Mouse (Mus musculus): ENCODE measurements around the gene Wwox. TPM values are rescaled to one million over a fixed set of nuclear protein-coding genes. Genes with fewer than 3 reads are reported as not detected.

The Wwox gene
- total and polyA plus RNA-seq, 3 experiments: 7.8 to 11.5 (median 9.1) TPM

DNA sequence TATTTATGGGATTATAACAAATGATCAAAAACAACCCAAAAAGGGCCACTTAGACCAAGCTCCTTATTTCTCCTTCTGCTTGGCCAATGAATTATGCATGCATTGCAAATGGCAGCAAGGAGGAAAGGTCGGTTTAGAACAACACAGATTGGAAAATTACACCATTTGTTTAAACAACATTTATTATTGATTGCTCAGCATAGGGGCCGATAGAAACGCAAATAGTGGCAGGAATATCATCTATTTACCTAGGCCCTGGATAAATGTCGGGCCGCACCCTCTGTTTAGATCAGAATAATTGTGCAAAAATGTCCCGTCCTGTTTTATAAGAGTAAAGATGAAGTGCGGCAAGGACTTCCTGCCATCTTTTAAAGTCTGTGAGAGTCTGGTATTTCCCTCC, 123.9 kb downstream of the Wwox start:
- no peaks in the 10 kb centered on the region for H3K9me3 ChIP-seq (replicated peaks; ENCODE audit: low read length)
- in situ Hi-C loops (cut with MboI; ENCODE audit: low pct_ligation_motif_present, low pct_unique_long_range_greater_than_20kb, low sequenced_read_pairs): no loop called here

DNA sequence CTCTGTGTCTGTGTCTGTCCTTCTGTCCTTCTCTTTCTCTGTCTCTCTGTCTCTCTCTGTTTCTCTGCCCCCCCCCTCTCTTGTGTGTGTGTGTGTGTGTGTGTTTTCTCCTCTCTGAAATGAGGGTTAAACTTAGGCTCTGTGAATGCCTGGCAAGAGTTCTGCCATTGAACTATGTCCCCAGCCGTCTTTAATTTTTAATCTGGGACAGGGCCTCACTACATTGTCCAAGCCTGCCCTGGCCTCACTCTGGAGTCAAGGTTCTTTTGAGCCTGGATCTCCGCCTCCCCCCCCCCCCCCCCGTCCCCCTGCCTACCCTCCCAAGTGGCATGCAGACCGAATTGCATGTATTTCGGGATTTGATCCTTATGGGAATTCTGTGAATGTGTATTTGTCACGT, 124.6 kb downstream of the Wwox start:
- H3K4me2 ChIP-seq (ENCODE audit: insufficient read depth, low read depth, poor library complexity, severe bottlenecking): no peak overlapping the region
- no peak overlapping the region for H3K4me3 ChIP-seq (replicated peaks in 1 of 3; ENCODE audit: low read depth in 2 of 3, low read length in 2 of 3, poor library complexity in 1 of 3)
- dilution Hi-C loops (cut with MboI; ENCODE audit: extremely low pct_ligation_motif_present, extremely low pct_unique_long_range_greater_than_20kb, low sequenced_read_pairs): no loop called here
- in situ Hi-C loops (cut with MboI; ENCODE audit: low pct_ligation_motif_present, low pct_unique_long_range_greater_than_20kb, low sequenced_read_pairs): no loop called here
- no peak overlapping the region for H3K9ac ChIP-seq (ENCODE audit: insufficient read depth, low read depth)
- no peaks in the 10 kb centered on the region for H3K79me2 ChIP-seq (replicated peaks; ENCODE audit: control insufficient read depth, extremely low read depth, insufficient read depth, poor library complexity, severe bottlenecking)
- no peaks in the 10 kb centered on the region for H3K9me3 ChIP-seq (replicated peaks; ENCODE audit: low read length)
- no peak overlapping the region for H3K27ac ChIP-seq (ENCODE audit: insufficient read depth, low read depth)
- no peak for DNase-seq (ENCODE audit: extremely low read depth)
- no peaks in the 10 kb centered on the region for H3K27me3 ChIP-seq (replicated peaks)
- H3K36me3 ChIP-seq (replicated peaks in 1 of 2; ENCODE audit: control insufficient read depth in 1 of 2, insufficient read depth in 1 of 2, low read length in 1 of 2): peaks cover 0 to 13% of the 10 kb centered on the region in 2 experiments
- no peak for TF ChIP-seq E2F4 (IDR thresholded peaks at IDR 0.05; ENCODE audit: insufficient replicate concordance, low read depth, low read length)
- TF ChIP-seq POLR2A (IDR thresholded peaks at IDR 0.05; ENCODE audit: low read depth, low read length): no peak
- peaks cover 0 to 4% of the 10 kb centered on the region in 2 experiments; a peak in 1 of 4 replicates for H3K4me1 ChIP-seq (ENCODE audit: control insufficient read depth in 1 of 2, insufficient read depth in 2 of 2)

More for the DNA sequence above, 123.9 kb downstream of the Wwox start:
- dilution Hi-C loops (cut with MboI; ENCODE audit: extremely low pct_ligation_motif_present, extremely low pct_unique_long_range_greater_than_20kb, low sequenced_read_pairs): no loop called here
- no peak for DNase-seq (ENCODE audit: extremely low read depth)
- Histone ChIP-seq H3K27ac (ENCODE audit: insufficient read depth, low read depth) (no peak overlapping the region), H3K4me3 (replicated peaks in 1 of 3; ENCODE audit: low read depth in 2 of 3, low read length in 2 of 3, poor library complexity in 1 of 3) (no peak overlapping the region), H3K79me2 (replicated peaks; ENCODE audit: control insufficient read depth, extremely low read depth, insufficient read depth, poor library complexity, severe bottlenecking) (no peaks in the 10 kb centered on the region), H3K27me3 (replicated peaks) (no peaks in the 10 kb centered on the region), H3K9ac (ENCODE audit: insufficient read depth, low read depth) (no peak overlapping the region), H3K4me1 (ENCODE audit: control insufficient read depth in 1 of 2, insufficient read depth in 2 of 2) (peaks cover 0 to 4% of the 10 kb centered on the region in 2 experiments; a peak in 1 of 4 replicates), H3K4me2 (ENCODE audit: insufficient read depth, low read depth, poor library complexity, severe bottlenecking) (no peak overlapping the region), H3K36me3 (replicated peaks in 1 of 2; ENCODE audit: control insufficient read depth in 1 of 2, insufficient read depth in 1 of 2, low read length in 1 of 2) (peaks cover 0 to 13% of the 10 kb centered on the region in 2 experiments)
- TF ChIP-seq JUN (IDR thresholded peaks at IDR 0.05; ENCODE audit: insufficient read depth, low read depth, low read length) (no peak), POLR2AphosphoS2 (IDR thresholded peaks at IDR 0.05; ENCODE audit: low read depth, low read length) (no peak), KAT2A (IDR thresholded peaks at IDR 0.05; ENCODE audit: insufficient replicate concordance, low read length) (no peak), TBP (conservative IDR thresholded peaks at IDR 0.05; ENCODE audit: low read depth, low read length) (no peak), MAZ (IDR thresholded peaks at IDR 0.05; ENCODE audit: low read depth, low read length) (no peak), ZNF384 (IDR thresholded peaks at IDR 0.05; ENCODE audit: low read depth, low read length) (no peak), EP300 (IDR thresholded peaks at IDR 0.05; ENCODE audit: low read length) (no peak), CHD1 (IDR thresholded peaks at IDR 0.05; ENCODE audit: low read depth, low read length) (no peak), MXI1 (IDR thresholded peaks at IDR 0.05; ENCODE audit: low read depth, low read length) (no peak), SIN3A (IDR thresholded peaks at IDR 0.05; ENCODE audit: low read length) (no peak)

DNA sequence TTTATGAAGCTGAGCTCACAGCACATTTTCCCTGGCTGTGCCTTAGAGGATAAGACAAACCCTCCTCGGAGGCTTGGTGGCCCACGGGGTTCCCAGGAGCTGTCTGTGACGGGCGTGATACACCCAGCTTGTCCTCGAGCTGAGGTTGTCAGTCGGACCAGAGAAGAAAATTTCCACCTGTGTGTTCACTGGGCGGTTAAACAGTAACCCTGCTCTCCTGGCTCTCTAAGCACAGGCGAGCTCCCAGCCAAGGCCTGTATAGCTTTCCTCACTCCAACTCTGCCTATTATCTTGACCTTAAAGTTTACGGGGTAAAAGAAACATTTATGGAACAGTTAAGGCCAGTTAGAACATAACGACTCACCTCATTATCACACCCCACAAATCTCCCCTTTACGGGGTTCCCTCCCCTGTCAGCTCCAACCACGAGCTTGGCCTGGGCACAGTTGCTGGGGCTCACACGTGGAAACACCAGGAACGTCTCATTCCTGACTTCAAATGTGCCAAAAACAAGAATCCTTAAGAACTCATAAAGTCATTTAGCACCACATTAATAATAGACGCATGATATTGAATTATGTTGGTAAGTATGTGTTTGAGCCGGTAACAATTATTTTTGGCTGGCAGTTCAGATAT, 129.2 kb downstream of the Wwox start:
- Histone ChIP-seq H3K4me1 (ENCODE audit: control insufficient read depth in 1 of 2, insufficient read depth in 2 of 2) (peaks cover 0 to 17% of the 10 kb centered on the region in 2 experiments; a peak in 2 of 4 replicates), H3K36me3 (replicated peaks in 1 of 2; ENCODE audit: control insufficient read depth in 1 of 2, insufficient read depth in 1 of 2, low read length in 1 of 2) (peaks cover 0 to 4% of the 10 kb centered on the region in 2 experiments), H3K27me3 (replicated peaks) (no peaks in the 10 kb centered on the region), H3K79me2 (replicated peaks; ENCODE audit: control insufficient read depth, extremely low read depth, insufficient read depth, poor library complexity, severe bottlenecking) (no peaks in the 10 kb centered on the region), H3K4me2 (ENCODE audit: insufficient read depth, low read depth, poor library complexity, severe bottlenecking) (no peak overlapping the region), H3K9me3 (replicated peaks; ENCODE audit: low read length) (no peaks in the 10 kb centered on the region), H3K9ac (ENCODE audit: insufficient read depth, low read depth) (no peak overlapping the region), H3K4me3 (replicated peaks in 1 of 3; ENCODE audit: low read depth in 2 of 3, low read length in 2 of 3, poor library complexity in 1 of 3) (no peak overlapping the region), H3K27ac (ENCODE audit: insufficient read depth, low read depth) (no peak overlapping the region)
- in situ Hi-C loops (cut with MboI; ENCODE audit: low pct_ligation_motif_present, low pct_unique_long_range_greater_than_20kb, low sequenced_read_pairs) (no loop called here), dilution Hi-C loops (cut with MboI; ENCODE audit: extremely low pct_ligation_motif_present, extremely low pct_unique_long_range_greater_than_20kb, low sequenced_read_pairs) (no loop called here)
- no peak for DNase-seq (ENCODE audit: extremely low read depth)
- TF ChIP-seq MAX (IDR thresholded peaks at IDR 0.05; ENCODE audit: low read length): no peak
- TF ChIP-seq CTCF (conservative IDR thresholded peaks at IDR 0.05 in 1 of 2, IDR thresholded peaks at IDR 0.05 in 1 of 2; ENCODE audit: low read depth in 2 of 2, low read length in 2 of 2): no peak
- no peak for TF ChIP-seq ELF1 (IDR thresholded peaks at IDR 0.05; ENCODE audit: low read depth, low read length)
- TF ChIP-seq USF2 (conservative IDR thresholded peaks at IDR 0.05; ENCODE audit: low read depth, low read length): no peak
- TF ChIP-seq SMC3 (IDR thresholded peaks at IDR 0.05; ENCODE audit: low read depth, low read length): no peak
- TF ChIP-seq JUN (IDR thresholded peaks at IDR 0.05; ENCODE audit: insufficient read depth, low read depth, low read length): no peak
- TF ChIP-seq MAZ (IDR thresholded peaks at IDR 0.05; ENCODE audit: low read depth, low read length): no peak
- no peak for TF ChIP-seq RAD21 (IDR thresholded peaks at IDR 0.05; ENCODE audit: low read depth, low read length)
- TF ChIP-seq IRF4 (IDR thresholded peaks at IDR 0.05; ENCODE audit: low read depth, low read length): no peak
- no peak for TF ChIP-seq CHD2 (IDR thresholded peaks at IDR 0.05; ENCODE audit: low read length)
